Mouse (Mus musculus): ENCODE results near the gene Ell. TPM values are rescaled to one million over a fixed set of nuclear protein-coding genes. Genes with fewer than 3 reads are reported as not detected.
A peak's percentile ranks its signal among the peaks of the same experiment; 100 is the strongest.

Ell gene
- polyA plus RNA-seq, 1 experiment from 2014 or later: 18.0 TPM

DNA sequence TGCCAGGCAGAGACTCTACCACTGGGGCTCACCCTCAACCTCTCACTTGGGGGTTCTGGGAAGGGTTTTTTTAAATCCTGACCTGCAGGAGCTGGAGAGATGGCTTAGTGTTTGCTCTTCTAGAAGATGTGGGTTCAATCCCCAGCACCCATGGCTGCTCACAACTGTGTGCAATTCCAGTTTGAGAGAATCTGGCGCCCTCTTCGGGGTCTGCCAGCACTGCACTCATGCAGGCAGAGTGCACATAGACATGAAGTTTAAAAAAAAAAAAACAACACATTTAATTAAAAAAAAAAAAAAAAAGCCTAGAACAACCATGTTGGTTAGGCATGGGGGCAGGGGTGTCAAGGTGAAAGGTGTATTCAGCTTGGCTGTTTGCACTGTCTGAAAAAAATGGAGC, 8.9 kb upstream of the Ell start:
- 93% methylated on average over 2 of the region's 2 CpGs for WGBS
- H3K4me3 ChIP-seq: 0 out of 2 replicates have a peak overlapping the region, but pooled peaks have one; percentile 6
- peaks cover 61% of the 10 kb centered on the region for H3K36me3 ChIP-seq
- no peaks in the 10 kb centered on the region for H3K27me3 ChIP-seq (ENCODE audit: low read depth, poor library complexity, severe bottlenecking)
- no peak for DNase-seq (ENCODE audit: low spot score)
- peaks cover 34% of the 10 kb centered on the region for H3K4me1 ChIP-seq
- H3K27ac ChIP-seq (replicated peaks): no peak overlapping the region
- H3K9me3 ChIP-seq (replicated peaks): no peaks in the 10 kb centered on the region

- no peak overlapping the region for H3K4me3 ChIP-seq
- no peaks in the 10 kb centered on the region for H3K9me3 ChIP-seq (replicated peaks)
- no peaks in the 10 kb centered on the region for H3K27me3 ChIP-seq (ENCODE audit: low read depth, poor library complexity, severe bottlenecking)
- no peak for DNase-seq (ENCODE audit: low spot score)
- WGBS: 96% methylated on average over 12 of the region's 12 CpGs
- peaks cover 79% of the 10 kb centered on the region for H3K36me3 ChIP-seq
- H3K27ac ChIP-seq (replicated peaks): no peak overlapping the region
- peaks cover 18% of the 10 kb centered on the region for H3K4me1 ChIP-seq
These were observed 5.0 kb upstream of the Ell start for GRCm38 (mm10) chr8:70534281-70534680.

GRCm38 (mm10) chr8:70535221-70535620, 4.0 kb upstream of the Ell start:
- peaks cover 18% of the 10 kb centered on the region for H3K4me1 ChIP-seq
- no peak for DNase-seq (ENCODE audit: low spot score)
- no peak overlapping the region for H3K27ac ChIP-seq (replicated peaks)
- H3K27me3 ChIP-seq (ENCODE audit: low read depth, poor library complexity, severe bottlenecking): no peaks in the 10 kb centered on the region
- peaks cover 70% of the 10 kb centered on the region for H3K36me3 ChIP-seq
- WGBS: 90% methylated on average over 3 of the region's 3 CpGs
- H3K4me3 ChIP-seq: no peak overlapping the region
- H3K9me3 ChIP-seq (replicated peaks): no peaks in the 10 kb centered on the region

GRCm38 (mm10) chr8:70535701-70536100, 3.6 kb upstream of the Ell start:
- H3K36me3 ChIP-seq: peaks cover 65% of the 10 kb centered on the region
- DNase-seq (ENCODE audit: low spot score): no peak
- H3K4me3 ChIP-seq: no peak overlapping the region
- H3K27ac ChIP-seq (replicated peaks): no peak overlapping the region
- no peaks in the 10 kb centered on the region for H3K27me3 ChIP-seq (ENCODE audit: low read depth, poor library complexity, severe bottlenecking)
- 93% methylated on average over 2 of the region's 2 CpGs for WGBS
- peaks cover 23% of the 10 kb centered on the region for H3K4me1 ChIP-seq
- no peaks in the 10 kb centered on the region for H3K9me3 ChIP-seq (replicated peaks)

GRCm38 (mm10) chr8:70538024-70538579, 1.2 kb upstream of the Ell start:
- peak overlapping the region; percentile 90 for H3K27ac ChIP-seq (replicated peaks)
- H3K36me3 ChIP-seq: peaks cover 41% of the 10 kb centered on the region
- no peaks in the 10 kb centered on the region for H3K9me3 ChIP-seq (replicated peaks)
- peak overlapping the region; percentile 88 for H3K4me3 ChIP-seq
- DNase-seq (ENCODE audit: low spot score): peak; percentile 58
- H3K4me1 ChIP-seq: peaks cover 33% of the 10 kb centered on the region
- no peaks in the 10 kb centered on the region for H3K27me3 ChIP-seq (ENCODE audit: low read depth, poor library complexity, severe bottlenecking)
- WGBS: 18% methylated on average over 24 of the region's 24 CpGs

GRCm38 (mm10) chr8:70538633-70539076, 602 bp upstream of the Ell start:
- WGBS: under 1% methylated on average over 32 of the region's 32 CpGs
- peak; percentile 100 for DNase-seq (ENCODE audit: low spot score)
- H3K27ac ChIP-seq (replicated peaks): peak overlapping the region; percentile 90
- peaks cover 38% of the 10 kb centered on the region for H3K4me1 ChIP-seq
- H3K36me3 ChIP-seq: peaks cover 36% of the 10 kb centered on the region
- peak overlapping the region; percentile 88 for H3K4me3 ChIP-seq
- no peaks in the 10 kb centered on the region for H3K27me3 ChIP-seq (ENCODE audit: low read depth, poor library complexity, severe bottlenecking)
- no peaks in the 10 kb centered on the region for H3K9me3 ChIP-seq (replicated peaks)

- 15% methylated on average over 4 of the region's 4 CpGs for WGBS
- Histone ChIP-seq H3K9me3 (replicated peaks) (no peaks in the 10 kb centered on the region), H3K27ac (replicated peaks) (peak overlapping the region; percentile 90), H3K27me3 (ENCODE audit: low read depth, poor library complexity, severe bottlenecking) (no peaks in the 10 kb centered on the region), H3K4me1 (peaks cover 46% of the 10 kb centered on the region), H3K4me3 (peak overlapping the region; percentile 88), H3K36me3 (peaks cover 22% of the 10 kb centered on the region)
- DNase-seq (ENCODE audit: low spot score): no peak
These were observed 803 bp downstream of the Ell start for GRCm38 (mm10) chr8:70540013-70540506.

GRCm38 (mm10) chr8:70540507-70541071, 1.3 kb downstream of the Ell start:
- H3K4me3 ChIP-seq: peak overlapping the region; percentile 88
- H3K9me3 ChIP-seq (replicated peaks): no peaks in the 10 kb centered on the region
- H3K27ac ChIP-seq (replicated peaks): peak overlapping the region; percentile 90; the same call in 1 of the 2 replicates
- peaks cover 46% of the 10 kb centered on the region for H3K4me1 ChIP-seq
- peaks cover 16% of the 10 kb centered on the region for H3K36me3 ChIP-seq
- 66% methylated on average over 7 of the region's 7 CpGs for WGBS
- DNase-seq (ENCODE audit: low spot score): no peak
- no peaks in the 10 kb centered on the region for H3K27me3 ChIP-seq (ENCODE audit: low read depth, poor library complexity, severe bottlenecking)

- Histone ChIP-seq H3K36me3 (peaks cover 11% of the 10 kb centered on the region), H3K27me3 (ENCODE audit: low read depth, poor library complexity, severe bottlenecking) (no peaks in the 10 kb centered on the region), H3K27ac (replicated peaks) (no peak overlapping the region), H3K4me3 (peak overlapping the region; percentile 88), H3K4me1 (peaks cover 46% of the 10 kb centered on the region), H3K9me3 (replicated peaks) (no peaks in the 10 kb centered on the region)
- DNase-seq (ENCODE audit: low spot score): no peak
- 88% methylated on average over 5 of the region's 5 CpGs for WGBS
These were observed 1.8 kb downstream of the Ell start for GRCm38 (mm10) chr8:70541081-70541480.

DNA sequence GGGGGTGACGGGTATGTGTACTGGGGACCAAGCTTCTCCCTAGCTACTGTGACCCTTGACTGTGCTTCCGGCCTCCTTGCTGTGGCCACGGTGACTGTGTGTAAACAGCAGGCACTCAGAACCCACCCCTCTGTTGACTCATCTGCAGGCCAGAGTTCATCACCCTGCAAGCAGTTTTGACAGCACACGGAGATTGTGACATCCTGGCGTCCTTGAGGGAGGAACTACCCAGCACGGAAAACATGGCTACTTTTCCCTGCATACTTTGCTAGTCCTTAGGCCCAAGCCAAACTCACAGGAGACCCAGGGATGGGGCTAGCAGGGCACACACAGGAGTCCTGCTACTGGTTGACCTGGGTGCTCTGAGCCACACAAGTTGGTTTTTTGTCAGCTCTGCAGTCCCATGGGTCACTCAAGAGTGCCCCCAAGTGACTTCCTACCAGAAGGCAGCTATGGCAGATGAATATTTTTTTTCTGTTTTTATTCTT, 5.0 kb downstream of the Ell start:
- Histone ChIP-seq H3K27ac (replicated peaks) (no peak overlapping the region), H3K27me3 (ENCODE audit: low read depth, poor library complexity, severe bottlenecking) (no peaks in the 10 kb centered on the region), H3K36me3 (no peaks in the 10 kb centered on the region), H3K4me3 (no peak overlapping the region), H3K4me1 (peaks cover 35% of the 10 kb centered on the region), H3K9me3 (replicated peaks) (no peaks in the 10 kb centered on the region)
- no peak for DNase-seq (ENCODE audit: low spot score)
- 69% methylated on average over 6 of the region's 6 CpGs for WGBS

GRCm38 (mm10) chr8:70546412-70546811, 7.2 kb downstream of the Ell start:
- no peaks in the 10 kb centered on the region for H3K36me3 ChIP-seq
- no peaks in the 10 kb centered on the region for H3K9me3 ChIP-seq (replicated peaks)
- peaks cover 19% of the 10 kb centered on the region for H3K4me1 ChIP-seq
- H3K4me3 ChIP-seq: no peak overlapping the region
- no peak for DNase-seq (ENCODE audit: low spot score)
- no peaks in the 10 kb centered on the region for H3K27me3 ChIP-seq (ENCODE audit: low read depth, poor library complexity, severe bottlenecking)
- 93% methylated on average over 4 of the region's 4 CpGs for WGBS
- H3K27ac ChIP-seq (replicated peaks): no peak overlapping the region

GRCm38 (mm10) chr8:70547762-70548161, 8.5 kb downstream of the Ell start:
- WGBS: 91% methylated on average over 6 of the region's 6 CpGs
- Histone ChIP-seq H3K4me1 (peaks cover 21% of the 10 kb centered on the region), H3K27ac (replicated peaks) (no peak overlapping the region), H3K27me3 (ENCODE audit: low read depth, poor library complexity, severe bottlenecking) (no peaks in the 10 kb centered on the region), H3K36me3 (no peaks in the 10 kb centered on the region), H3K4me3 (no peak overlapping the region), H3K9me3 (replicated peaks) (no peaks in the 10 kb centered on the region)
- no peak for DNase-seq (ENCODE audit: low spot score)

DNA sequence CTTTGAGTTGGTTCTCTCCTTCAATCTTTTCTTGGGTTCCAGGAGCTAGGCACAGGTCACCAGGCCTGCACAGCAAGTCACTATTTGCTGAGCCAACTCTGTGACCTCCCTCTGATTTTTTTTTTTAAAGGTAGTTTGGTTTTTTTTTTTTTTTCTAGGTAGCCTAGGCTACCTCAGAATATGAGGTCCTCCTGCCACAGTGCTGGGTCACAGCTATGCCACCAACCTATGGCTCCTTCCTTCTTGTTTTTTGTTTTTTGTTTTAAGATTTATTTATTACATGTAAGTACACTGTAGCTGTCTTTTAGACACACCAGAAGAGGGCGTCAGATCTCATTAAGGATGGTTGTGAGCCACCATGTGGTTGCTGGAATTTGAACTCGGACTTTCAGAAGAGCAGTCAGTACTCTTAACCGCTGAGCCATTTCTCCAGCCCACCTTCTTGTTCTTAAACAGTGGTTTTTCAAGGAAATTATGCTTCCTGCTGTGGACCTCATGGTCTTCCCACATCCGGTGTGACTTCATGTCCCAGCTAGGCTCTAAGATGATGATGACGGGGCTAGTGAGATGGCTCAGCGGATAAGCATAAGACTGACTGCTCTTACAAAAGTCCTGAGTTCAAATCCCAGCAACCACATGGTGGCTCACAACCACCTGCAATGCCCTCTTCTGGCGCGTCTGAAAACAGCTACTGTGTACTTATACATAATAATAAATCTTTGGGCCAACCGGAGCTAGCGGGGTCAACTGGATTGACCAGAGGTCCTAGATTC, 10.3 kb downstream of the Ell start:
- 94% methylated on average over 10 of the region's 10 CpGs for WGBS
- H3K36me3 ChIP-seq: no peaks in the 10 kb centered on the region
- no peak overlapping the region for H3K27ac ChIP-seq (replicated peaks)
- no peaks in the 10 kb centered on the region for H3K27me3 ChIP-seq (ENCODE audit: low read depth, poor library complexity, severe bottlenecking)
- no peaks in the 10 kb centered on the region for H3K9me3 ChIP-seq (replicated peaks)
- peaks cover 11% of the 10 kb centered on the region for H3K4me1 ChIP-seq
- no peak for DNase-seq (ENCODE audit: low spot score)
- no peak overlapping the region for H3K4me3 ChIP-seq
